Mouse (Mus musculus) urinary bladder, postnatal 36 days (tissue): Measurements from ENCODE around the gene Hook2.

ENCODE experiments used
- DNase-seq, 2 experiments: peaks; one replicate each; pipeline ENCODE4 v3.0.0; 2022; ENCODE audit warnings: low spot score in 2 of 2, mixed read lengths in 1 of 2

Hook2 gene

DNA sequence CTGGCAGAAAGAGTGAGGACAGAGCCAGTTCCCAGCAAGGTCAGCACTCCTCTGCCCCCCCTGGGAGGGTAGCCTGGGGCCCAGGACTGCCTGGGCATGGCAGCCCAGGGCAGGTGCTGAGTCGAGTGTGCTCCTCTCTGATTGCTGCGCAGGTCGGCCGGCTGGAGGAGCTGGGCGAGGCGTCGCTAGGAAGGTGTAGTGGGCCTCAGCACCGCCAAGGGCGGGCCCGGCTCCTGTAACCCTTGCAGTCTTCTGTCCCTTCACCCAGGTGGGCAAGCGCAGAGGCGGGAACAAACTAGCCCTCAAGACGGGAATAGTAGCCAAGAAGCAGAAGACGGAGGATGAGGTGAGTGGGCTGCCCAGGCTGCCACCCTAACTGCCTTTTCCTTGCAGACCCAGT lies 38.9 kb downstream of the Hook2 start:
- no peak for DNase-seq

- DNase-seq, result no peak
Observed at GRCm38 (mm10) chr8:85032622-85033311, 42.4 kb downstream of the Hook2 start.

- DNase-seq, result no peak
Observed at GRCm38 (mm10) chr8:85033867-85034266, 43.5 kb downstream of the Hook2 start.

DNA sequence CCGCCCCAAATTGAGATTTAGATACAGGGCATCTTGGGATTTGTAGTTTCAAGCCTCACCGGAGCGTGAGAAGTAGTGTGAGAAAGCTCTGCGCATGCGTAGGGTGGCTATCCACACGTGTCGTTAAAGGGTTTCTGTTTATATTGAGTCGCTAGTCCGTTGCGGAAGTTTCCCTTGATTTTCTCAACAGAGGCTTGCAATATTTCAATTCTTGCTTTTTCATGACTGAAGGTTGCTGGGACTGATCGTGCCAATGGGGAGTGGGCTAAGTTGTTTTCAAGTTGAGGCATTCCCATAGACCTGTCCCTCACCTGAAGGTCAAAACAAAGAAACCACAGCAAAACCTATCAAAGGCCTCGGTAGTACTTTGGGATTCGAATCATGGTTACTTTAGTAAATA lies 44.4 kb downstream of the Hook2 start:
- DNase-seq, result peak; percentile 45 to 59

DNA sequence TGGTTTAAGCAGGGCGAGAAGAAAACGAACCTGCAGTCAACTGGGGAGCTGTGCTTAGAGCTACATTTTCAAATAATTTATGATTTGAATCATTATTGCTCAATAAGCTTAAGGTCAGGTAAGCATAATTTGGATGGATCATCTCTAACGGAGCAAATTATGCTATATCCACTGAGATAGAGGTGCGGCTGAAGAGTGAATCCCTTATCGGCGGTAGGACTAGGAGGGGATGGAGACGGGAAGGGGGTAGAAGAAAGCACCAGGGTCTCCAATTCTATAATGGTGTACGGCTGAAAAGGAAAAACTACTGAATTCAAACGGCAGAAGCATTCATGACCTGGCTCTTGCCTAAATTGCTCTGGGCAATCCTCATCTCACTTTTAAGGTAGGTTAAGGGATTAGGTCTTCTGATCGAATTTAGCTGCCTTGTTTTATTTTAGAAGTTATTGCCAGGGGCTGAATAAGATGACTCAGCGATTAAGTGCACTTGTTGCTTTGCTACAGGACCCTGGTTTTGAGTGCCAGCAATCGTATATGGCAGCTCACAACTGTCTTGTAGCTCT lies 44.8 kb downstream of the Hook2 start:
- DNase-seq, result no peak

GRCm38 (mm10) chr8:85035728-85036310 lies 45.4 kb downstream of the Hook2 start:
- DNase-seq, result no peak

- DNase-seq, result no peak
Observed at GRCm38 (mm10) chr8:85036381-85036717, 45.9 kb downstream of the Hook2 start.

- DNase-seq, result peak; percentile 83 to 88
Observed at GRCm38 (mm10) chr8:85036718-85037365, 46.4 kb downstream of the Hook2 start, which contains the start of gene Tnpo2. Gene Tnpo2 (plus strand): TSS chr8:85036915.

GRCm38 (mm10) chr8:85037366-85037680 lies 46.9 kb downstream of the Hook2 start:
- DNase-seq, result no peak

- peak; percentile 48 to 50 for DNase-seq
Observed at GRCm38 (mm10) chr8:85037681-85038531, 47.5 kb downstream of the Hook2 start.

DNA sequence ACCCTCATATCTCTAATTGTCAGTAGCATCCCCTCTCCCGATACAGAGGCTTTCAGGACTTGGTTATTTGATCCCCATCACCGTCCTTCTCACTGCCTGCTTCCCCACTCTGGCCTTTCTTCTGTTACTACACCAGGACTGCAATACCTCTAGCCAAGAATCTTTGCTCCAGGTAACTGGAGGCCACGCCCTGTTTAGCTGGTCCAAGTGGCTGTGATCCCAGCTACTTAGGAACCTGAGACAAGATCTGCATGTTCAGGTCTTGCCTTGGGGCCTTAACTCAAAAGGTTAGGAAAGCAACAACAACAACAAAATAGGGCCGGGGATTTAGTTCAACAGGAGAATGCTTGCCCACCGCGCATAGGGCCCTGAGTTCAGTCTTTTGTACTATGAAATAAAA lies 53.2 kb downstream of the Hook2 start:
- no peak for DNase-seq
